Mouse (Mus musculus) CD4-positive, CD25-positive, alpha-beta regulatory T cell, adult 4 months (primary cell): ENCODE data around the gene Nr1i3. TPM values are rescaled to one million over a fixed set of nuclear protein-coding genes. Genes with fewer than 3 reads are reported as not detected.
A peak's percentile ranks its signal among the peaks of the same experiment; 100 is the strongest.

Experiments used
- ATAC-seq: one replicate; pipeline ENCODE4 v1.8.0; 2017
- polyA plus RNA-seq, 2 experiments: library from polyadenylated mRNA; unstranded; fragments of 100-300 nt; shearing (Covaris generic); gene quantifications; one replicate each; pipeline ENCODE4 v1.2.1; 2017

Nr1i3 gene
- polyA plus RNA-seq, 2 experiments from 2014 or later = 0.15 to 0.54 TPM

- ATAC-seq = peak; percentile 77
Measured at GRCm38 (mm10) chr1:171256937-171257548, 43.3 kb downstream of the Nr1i3 start.

- no peak for ATAC-seq
Measured at GRCm38 (mm10) chr1:171257781-171258180, 44.0 kb downstream of the Nr1i3 start.

DNA sequence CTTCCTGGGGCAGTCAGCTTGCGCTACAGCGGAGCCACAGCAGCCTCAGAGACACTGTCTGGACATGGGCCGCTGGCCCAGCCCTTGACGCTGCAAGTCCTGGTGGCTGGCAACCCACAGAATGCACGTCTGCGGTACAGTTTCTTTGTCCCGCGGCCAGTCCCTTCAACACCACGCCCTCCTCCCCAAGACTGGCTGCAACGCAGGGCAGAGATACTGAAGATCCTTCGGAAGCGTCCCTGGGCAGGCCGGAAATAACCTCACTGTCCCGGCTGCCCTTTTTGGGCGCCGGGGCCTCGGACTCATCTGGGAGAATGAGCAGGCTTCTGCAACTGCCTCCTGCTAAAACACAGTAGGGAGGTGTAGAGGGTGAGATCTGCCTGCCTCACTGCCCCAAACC lies 45.2 kb downstream of the Nr1i3 start:
- ATAC-seq = no peak

DNA sequence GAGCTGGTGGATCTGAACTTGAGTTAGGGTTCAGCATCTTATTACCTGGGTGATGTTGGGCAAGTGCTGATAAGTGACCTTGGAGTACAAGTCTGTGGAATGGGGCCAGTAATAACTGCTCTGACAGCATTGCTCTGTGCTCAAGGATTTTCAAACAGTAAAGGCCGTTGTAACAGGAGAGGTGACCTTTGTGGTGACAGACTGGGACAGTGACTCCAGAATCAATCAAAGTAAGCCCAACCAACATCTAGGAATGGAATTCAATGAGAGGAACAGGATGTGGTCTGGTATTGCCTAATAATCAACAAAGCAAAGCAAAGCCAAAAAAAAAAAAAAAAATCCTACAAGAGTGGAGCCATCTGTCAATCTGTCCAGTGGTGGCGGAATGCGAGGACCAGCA lies 46.5 kb downstream of the Nr1i3 start:
- ATAC-seq = no peak

GRCm38 (mm10) chr1:171262594-171263130 lies 48.9 kb downstream of the Nr1i3 start:
- ATAC-seq = peak; percentile 74

- no peak for ATAC-seq
Measured at GRCm38 (mm10) chr1:171263185-171263611, 49.4 kb downstream of the Nr1i3 start.

GRCm38 (mm10) chr1:171263666-171264461 lies 50.1 kb downstream of the Nr1i3 start:
- ATAC-seq = peak; percentile 40

DNA sequence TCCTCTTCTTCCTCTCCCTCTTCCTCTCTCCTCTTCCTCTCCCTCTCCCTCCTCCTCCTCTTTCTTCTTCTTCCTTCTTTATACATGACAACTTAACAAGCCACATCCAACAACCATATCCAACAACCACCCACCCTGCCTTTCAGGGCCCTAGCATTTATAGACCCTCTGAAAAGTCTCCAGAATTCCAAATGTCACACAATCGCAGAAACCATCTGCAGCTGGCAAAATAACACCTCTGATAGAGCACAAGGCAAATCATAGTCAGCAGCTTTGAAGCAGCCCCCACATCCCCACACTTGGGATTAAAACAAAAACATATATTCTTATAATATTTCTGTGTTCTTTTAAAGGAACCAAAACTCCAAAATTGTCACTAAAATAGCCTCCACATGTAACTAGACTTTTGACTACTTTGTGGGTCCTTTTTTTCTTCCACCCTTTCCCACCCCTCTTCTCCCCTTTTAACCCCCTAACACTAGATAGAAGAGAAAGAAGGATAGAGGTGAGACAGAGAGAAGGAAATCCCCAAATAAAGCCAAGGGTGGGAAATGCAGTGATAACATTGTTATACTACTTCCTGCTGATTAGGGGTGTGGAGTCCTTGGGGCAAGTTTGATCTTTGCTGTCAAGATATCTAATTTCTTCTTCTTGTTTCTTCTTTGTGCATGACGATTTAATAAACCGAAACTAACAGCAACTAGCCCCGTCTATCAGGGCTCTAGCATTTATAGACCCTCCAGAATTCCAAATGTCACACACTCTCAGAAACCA lies 52.4 kb downstream of the Nr1i3 start:
- ATAC-seq = no peak

DNA sequence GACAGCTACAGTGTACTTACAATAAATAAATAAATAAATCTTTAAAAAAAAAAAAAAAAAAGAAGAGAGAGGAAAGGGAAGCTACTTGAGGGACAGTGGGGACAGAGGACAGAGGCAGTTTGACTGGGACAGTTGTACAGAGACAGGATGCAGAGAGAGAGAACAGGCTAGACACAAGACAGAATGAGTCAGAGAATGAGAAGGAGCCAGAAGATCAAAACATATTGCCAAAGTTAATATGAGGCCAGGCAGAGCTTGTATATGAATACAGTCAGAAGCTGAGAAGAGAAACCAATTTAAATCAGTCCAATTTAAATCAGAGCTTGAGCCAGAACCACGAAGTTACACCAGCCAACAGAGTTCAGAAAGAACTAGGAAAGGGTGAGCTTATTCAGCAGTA lies 54.6 kb downstream of the Nr1i3 start:
- ATAC-seq = no peak

- peak; percentile 99 for ATAC-seq
Measured at GRCm38 (mm10) chr1:171269848-171270572, 56.2 kb downstream of the Nr1i3 start, which contains the start of gene B4galt3. Gene B4galt3, plus strand, starts transcription at chr1:171270328.

Other genes with a start within 250 kb of the Nr1i3 start
- gene Fcgr2b, start 237.4 kb upstream of the Nr1i3 start, polyA plus RNA-seq = 1 to 10 TPM in 1 of 2 experiments, not detected in 1; 1.1 TPM
- gene Fcgr4, start 195.1 kb upstream of the Nr1i3 start, polyA plus RNA-seq = under 1 TPM in 1 of 2 experiments, not detected in 1; 0.26 TPM
- gene Fcgr3, start 149.0 kb upstream of the Nr1i3 start, polyA plus RNA-seq = not detected
- gene Cfap126, start 100.1 kb upstream of the Nr1i3 start, polyA plus RNA-seq = 1 to 10 TPM; 4.8 to 5.5 TPM
- gene Sdhc, start 63.4 kb upstream of the Nr1i3 start, polyA plus RNA-seq = 100 to 1,000 TPM; 135 to 150 TPM
- gene Mpz, start 63.3 kb upstream of the Nr1i3 start, polyA plus RNA-seq = not detected
- gene Pcp4l1, start 17.7 kb upstream of the Nr1i3 start, polyA plus RNA-seq = not detected
- gene Tomm40l, start 8.5 kb downstream of the Nr1i3 start, polyA plus RNA-seq = 10 to 100 TPM; 24.0 to 48.7 TPM
- under 1 TPM in 1 of 2 experiments, not detected in 1; 0.75 TPM for gene Apoa2, start 11.1 kb downstream of the Nr1i3 start, polyA plus RNA-seq
- gene Fcer1g, start 20.4 kb downstream of the Nr1i3 start, polyA plus RNA-seq = 1 to 10 TPM; 1.8 to 3.5 TPM
- gene Adamts4, start 36.5 kb downstream of the Nr1i3 start, polyA plus RNA-seq = under 1 TPM in 1 of 2 experiments, not detected in 1; 0.13 TPM
- gene Ndufs2, start 37.4 kb downstream of the Nr1i3 start, polyA plus RNA-seq = 100 to 1,000 TPM; 115 to 119 TPM
- 10 to 100 TPM; 56.0 to 93.6 TPM for gene B4galt3, start 56.4 kb downstream of the Nr1i3 start, polyA plus RNA-seq
- gene Ppox, start 67.2 kb downstream of the Nr1i3 start, polyA plus RNA-seq = 100 to 1,000 TPM in 1 of 2 experiments, 10 to 100 TPM in 1; 70.8 to 108 TPM
- gene Usp21, start 74.0 kb downstream of the Nr1i3 start, polyA plus RNA-seq = 10 to 100 TPM; 22.6 to 27.9 TPM
- 10 to 100 TPM; 74.0 to 84.4 TPM for gene Ufc1, start 81.1 kb downstream of the Nr1i3 start, polyA plus RNA-seq
- gene Dedd, start 115.2 kb downstream of the Nr1i3 start, polyA plus RNA-seq = 10 to 100 TPM; 36.8 to 43.8 TPM
- gene Nit1, start 131.7 kb downstream of the Nr1i3 start, polyA plus RNA-seq = 10 to 100 TPM; 31.7 to 40.3 TPM
- 10 to 100 TPM; 69.6 to 75.8 TPM for gene Pfdn2, start 131.7 kb downstream of the Nr1i3 start, polyA plus RNA-seq
- under 1 TPM; 0.36 to 0.72 TPM for gene Klhdc9, start 146.8 kb downstream of the Nr1i3 start, polyA plus RNA-seq
- gene Nectin4, start 156.1 kb downstream of the Nr1i3 start, polyA plus RNA-seq = under 1 TPM in 1 of 2 experiments, not detected in 1; 0.12 TPM
- 10 to 100 TPM; 74.7 to 90.4 TPM for gene Arhgap30, start 175.0 kb downstream of the Nr1i3 start, polyA plus RNA-seq
- gene Usf1, start 197.3 kb downstream of the Nr1i3 start, polyA plus RNA-seq = 100 to 1,000 TPM in 1 of 2 experiments, 10 to 100 TPM in 1; 62.2 to 115 TPM
- gene Tstd1, start 204.9 kb downstream of the Nr1i3 start, polyA plus RNA-seq = 10 to 100 TPM; 10.0 to 20.1 TPM
- 1 to 10 TPM in 1 of 2 experiments, under 1 TPM in 1; 0.16 to 1.1 TPM for gene F11r, start 223.6 kb downstream of the Nr1i3 start, polyA plus RNA-seq